10 mouse cellular contexts compared by ENCODE assay signal in genomic region chr1:189028267-189028666, GRCm38 (mm10). TPM values are rescaled to one million over a fixed set of nuclear protein-coding genes. Genes with fewer than 3 reads are reported as not detected.
DNase-seq lines count a peak whose midpoint lies in the region; ATAC-seq and TF ChIP-seq lines count a peak whose summit lies in the region.
"Had no signal": no experiment of that assay in that cellular context is flagged by ENCODE, and none has a peak within 500 bp of the region (broad histone marks: within the 10 kb centered on the region; RNA-seq: fewer than 3 reads in every experiment).

No protein-coding gene starts in this region.

- H3K9ac ChIP-seq in kidney, embryonic 15.5 days: no peak overlapping the region

- no peaks in the 10 kb centered on the region for H3K9me3 ChIP-seq in kidney, embryonic 15.5 days (replicated peaks)
- H3K9me3 ChIP-seq: neural tube, embryonic 13.5 days had no signal

- intact Hi-C loops in gastrocnemius, postnatal 14 days (cut with DNase I; ENCODE audit: low total_unique reads): loop anchor here (5.0 to 10.0 kb wide), 2 partner anchors 549 to 647 kb away; no protein-coding TSS in a partner anchor

- H3K4me3 ChIP-seq in kidney, adult 2 months (ENCODE audit: insufficient read depth, low read depth, low read length): no peak overlapping the region
- no peak overlapping the region for H3K4me3 ChIP-seq in kidney, embryonic 15.5 days (replicated peaks)
- H3K4me3 ChIP-seq: neural tube, embryonic 13.5 days had no signal

- TF ChIP-seq POLR2A in kidney, adult 2 months (IDR thresholded peaks at IDR 0.05; ENCODE audit: low read depth, low read length): no peak

- no peaks in the 10 kb centered on the region for H3K36me3 ChIP-seq in kidney, adult 2 months (ENCODE audit: control insufficient read depth, insufficient read depth, low read length)
- no peaks in the 10 kb centered on the region for H3K36me3 ChIP-seq in kidney, embryonic 15.5 days
- H3K36me3 ChIP-seq: neural tube, embryonic 13.5 days had no signal

- DNase-seq in kidney, adult 2 months: peak; percentile 13
- peak; percentile 57 for DNase-seq in testis, postnatal 10 days (ENCODE audit: low spot score)
- DNase-seq in testis, postnatal 14 days (ENCODE audit: low spot score): no peak
- peak; percentile 46 for DNase-seq in cerebellum, adult 8-10 months
- peak; percentile 37 for DNase-seq in retina, postnatal 1 day
- DNase-seq in gastrocnemius, postnatal 14 days: no peak
- DNase-seq in adrenal gland, adult 18-20 months (ENCODE audit: low spot score in 2 of 2): no peak
- DNase-seq: gastrocnemius, postnatal 36 days had no signal

- H3K4me2 ChIP-seq in kidney, embryonic 15.5 days: no peak overlapping the region
- H3K4me2 ChIP-seq: neural tube, embryonic 13.5 days had no signal

- TF ChIP-seq CTCF in kidney, adult 2 months (conservative IDR thresholded peaks at IDR 0.05; ENCODE audit: insufficient read depth, insufficient read length, low read depth, low read length): peak; percentile 52

- no peak for ATAC-seq in kidney, embryonic 15.5 days (replicated peaks; ENCODE audit: low FRiP score)

- WGBS in kidney, adult 2 months: 42% methylated on average over 1 of the region's 1 CpGs
- 47% methylated on average over 1 of the region's 1 CpGs for WGBS in kidney, embryonic 15.5 days

- no peaks in the 10 kb centered on the region for H3K4me1 ChIP-seq in kidney, adult 2 months (ENCODE audit: control insufficient read depth, insufficient read depth, low read length)
- no peaks in the 10 kb centered on the region for H3K4me1 ChIP-seq in kidney, embryonic 15.5 days
- H3K4me1 ChIP-seq: neural tube, embryonic 13.5 days had no signal

- no peaks in the 10 kb centered on the region for H3K27me3 ChIP-seq in kidney, adult 2 months (replicated peaks; ENCODE audit: control insufficient read depth, insufficient read depth, low read length)
- H3K27me3 ChIP-seq in kidney, embryonic 15.5 days: no peaks in the 10 kb centered on the region
- H3K27me3 ChIP-seq: neural tube, embryonic 13.5 days had no signal

- no peak overlapping the region for H3K27ac ChIP-seq in kidney, adult 2 months (ENCODE audit: insufficient read depth, low read depth, low read length)
- H3K27ac ChIP-seq in kidney, embryonic 15.5 days: no peak overlapping the region
- H3K27ac ChIP-seq: neural tube, embryonic 13.5 days had no signal

RNA-seq across cellular contexts. Expression of gene Kctd3, which starts 20.6 kb away (rescaled TPM):
- polyA plus RNA-seq in kidney, adult 2 months (2012; rRNA removed): 19.8 and 26.9 TPM in 2 replicates
- polyA plus RNA-seq in kidney, embryonic 15.5 days (2015; fragmentation: Nextera tagmentation; extraction: Ambion mirVana): 28.5 and 29.0 TPM in 2 replicates
- 10 to 100 TPM; 28.6 to 33.5 TPM for total RNA-seq in gastrocnemius, postnatal 14 days (2021)
- total RNA-seq in adrenal gland, adult 18-20 months (2021): 10 to 100 TPM; 26.3 to 26.9 TPM

Comparison
In these comparisons a context has a peak if more than half of its experiments do, and no peak if none do; other contexts are left out.
1. DNase-seq: peak in kidney, adult 2 months (single experiment), testis, postnatal 10 days (single experiment), cerebellum, adult 8-10 months (single experiment) and retina, postnatal 1 day (single experiment); none in testis, postnatal 14 days (single experiment), gastrocnemius, postnatal 14 days (single experiment) and adrenal gland, adult 18-20 months (0 of 2).